Mouse (Mus musculus) ES-E14 (cell line): ENCODE measurements at regions not wholly inside any gene's neighbourhood (a gene's known extent, or its start where the extent isn't known, plus 50 kb on each side); places are given as distances from the start of the nearest gene placed in this dataset.

Source experiments
- DNase-seq: peaks from one replicate; pipeline ENCODE4 v3.0.0-alpha.2; 2013; ENCODE audit warnings: low read depth, low spot score
- H3K27ac ChIP-seq: 2 replicates; pipeline ENCODE4 v1.5.1; 2012; ENCODE audit warnings: low read depth, mild to moderate bottlenecking, low read length, moderate library complexity, mixed read lengths; ENCODE audit not compliant: poor library complexity, insufficient read depth, severe bottlenecking
- H3K36me3 ChIP-seq: 2 replicates; pipeline ENCODE4 v1.6.1; 2012; ENCODE audit warnings: mild to moderate bottlenecking, low read length, moderate library complexity, mixed read lengths; ENCODE audit not compliant: control insufficient read depth, poor library complexity, insufficient read depth, severe bottlenecking
- H3K4me1 ChIP-seq, 2 experiments: fragments of 150-350 bp in 1 of 2; sonication (generic) in 1 of 2; 2 replicates each; pipeline ENCODE4 v1.6.1; 2012; ENCODE audit warnings: low read length in 2 of 2, mild to moderate bottlenecking in 1 of 2, mixed read lengths in 1 of 2; ENCODE audit not compliant: control insufficient read depth in 2 of 2, insufficient read depth in 2 of 2, poor library complexity in 1 of 2
- H3K4me3 ChIP-seq, 2 experiments: fragments of 150-350 bp in 1 of 2; sonication (generic) in 1 of 2; 2 replicates each; pipeline ENCODE4 v1.5.1; 2012; ENCODE audit warnings: low read length in 2 of 2, low read depth in 1 of 2, mild to moderate bottlenecking in 1 of 2, mixed read lengths in 1 of 2; ENCODE audit not compliant: insufficient read depth in 1 of 2, poor library complexity in 1 of 2, severe bottlenecking in 1 of 2
- H3K9ac ChIP-seq: 2 replicates; pipeline ENCODE4 v1.6.1; 2012; ENCODE audit warnings: low read depth, mild to moderate bottlenecking, low read length, mixed read lengths; ENCODE audit not compliant: poor library complexity, insufficient read depth, severe bottlenecking
- H3K9me3 ChIP-seq: fragments of 150-350 bp; sonication (generic); 2 replicates; pipeline ENCODE4 v1.6.1; 2012; ENCODE audit warnings: low read depth, mild to moderate bottlenecking, low read length; ENCODE audit not compliant: control insufficient read depth, insufficient read depth
- CHD2 ChIP-seq: IDR thresholded peaks from 2 replicates; pipeline ENCODE4 v1.6.1; 2014; ENCODE audit warnings: mild to moderate bottlenecking, low read depth, low read length, inconsistent platforms
- HCFC1 ChIP-seq: IDR thresholded peaks from 2 replicates; pipeline ENCODE4 v1.6.1; 2012; ENCODE audit warnings: low read length, inconsistent platforms, borderline replicate concordance; ENCODE audit not compliant: insufficient read depth
- MAFK ChIP-seq: IDR thresholded peaks from 2 replicates; pipeline ENCODE4 v1.6.1; 2014; ENCODE audit warnings: mild to moderate bottlenecking, low read depth, low read length, inconsistent platforms; ENCODE audit not compliant: insufficient read depth
- ZC3H11A ChIP-seq: IDR thresholded peaks from 2 replicates; pipeline ENCODE4 v1.6.1; 2012; ENCODE audit warnings: low read depth, mild to moderate bottlenecking, inconsistent platforms, low read length, borderline replicate concordance
- ZNF384 ChIP-seq: IDR thresholded peaks from 2 replicates; pipeline ENCODE4 v1.6.1; 2012; ENCODE audit warnings: low read depth, low read length, inconsistent platforms
- in situ Hi-C, 2 experiments: fragments of 600-800 bp; cut with MboI; formaldehyde crosslinking; loops; one replicate each; pipeline ENCODE4 v1.15.1; 2025; ENCODE audit warnings: low sequenced_read_pairs in 2 of 2, inconsistent platforms in 1 of 2; ENCODE audit not compliant: unreplicated experiment in 2 of 2

GRCm38 (mm10) chr19:20310653-20311052 lies 80.1 kb downstream of the Anxa1 start:
- Histone ChIP-seq H3K4me3 (no peak overlapping the region), H3K36me3 (no peaks in the 10 kb centered on the region), H3K4me1 (no peaks in the 10 kb centered on the region), H3K9me3 (no peaks in the 10 kb centered on the region), H3K27ac (no peak overlapping the region), H3K9ac (no peak overlapping the region)
- DNase-seq = no peak
- in situ Hi-C loops = no loop called here
- TF ChIP-seq MAFK = no peak
- no peak for TF ChIP-seq HCFC1
- no peak for TF ChIP-seq ZNF384
- TF ChIP-seq ZC3H11A = no peak

GRCm38 (mm10) chr19:20300066-20300651 lies 90.6 kb downstream of the Anxa1 start:
- TF ChIP-seq HCFC1 = no peak
- TF ChIP-seq MAFK = no peak
- TF ChIP-seq ZC3H11A = no peak
- TF ChIP-seq ZNF384 = no peak
- no peak for TF ChIP-seq CHD2
- DNase-seq = no peak
- in situ Hi-C loops = no loop called here
- Histone ChIP-seq H3K27ac (no peak overlapping the region), H3K4me1 (no peaks in the 10 kb centered on the region), H3K36me3 (no peaks in the 10 kb centered on the region), H3K4me3 (no peak overlapping the region), H3K9me3 (no peaks in the 10 kb centered on the region), H3K9ac (no peak overlapping the region)

- in situ Hi-C loops = no loop called here
- Histone ChIP-seq H3K4me3 (no peak overlapping the region), H3K36me3 (no peaks in the 10 kb centered on the region), H3K9ac (no peak overlapping the region), H3K4me1 (no peaks in the 10 kb centered on the region), H3K27ac (no peak overlapping the region), H3K9me3 (no peaks in the 10 kb centered on the region)
- no peak for DNase-seq
- TF ChIP-seq MAFK = no peak
- TF ChIP-seq CHD2 = no peak
- no peak for TF ChIP-seq ZNF384
- TF ChIP-seq HCFC1 = no peak
- no peak for TF ChIP-seq ZC3H11A
These were observed 92.3 kb downstream of the Anxa1 start for GRCm38 (mm10) chr19:20298431-20298830.

- in situ Hi-C loops = no loop called here
- TF ChIP-seq ZNF384 (no peak), HCFC1 (no peak), ZC3H11A (no peak), MAFK (no peak), CHD2 (no peak)
- H3K9me3 ChIP-seq = no peaks in the 10 kb centered on the region
- DNase-seq = no peak
- no peak overlapping the region for H3K4me3 ChIP-seq
- H3K36me3 ChIP-seq = no peaks in the 10 kb centered on the region
- H3K9ac ChIP-seq = no peak overlapping the region
- no peak overlapping the region for H3K27ac ChIP-seq
- H3K4me1 ChIP-seq = no peaks in the 10 kb centered on the region
These were observed 105.6 kb downstream of the Anxa1 start for GRCm38 (mm10) chr19:20285188-20285587.

GRCm38 (mm10) chr19:20283105-20283504 lies 107.6 kb downstream of the Anxa1 start:
- TF ChIP-seq ZC3H11A (no peak), MAFK (no peak), ZNF384 (no peak)
- no peak for DNase-seq
- in situ Hi-C loops = no loop called here
- no peak overlapping the region for H3K27ac ChIP-seq
- no peaks in the 10 kb centered on the region for H3K36me3 ChIP-seq
- no peak overlapping the region for H3K4me3 ChIP-seq
- H3K9me3 ChIP-seq = no peaks in the 10 kb centered on the region
- no peak overlapping the region for H3K9ac ChIP-seq
- no peaks in the 10 kb centered on the region for H3K4me1 ChIP-seq
